Mouse (Mus musculus): ENCODE measurements at regions not wholly inside any gene's neighbourhood (a gene's known extent, or its start where the extent isn't known, plus 50 kb on each side); places are given as distances from the start of the nearest gene placed in this dataset.

DNA sequence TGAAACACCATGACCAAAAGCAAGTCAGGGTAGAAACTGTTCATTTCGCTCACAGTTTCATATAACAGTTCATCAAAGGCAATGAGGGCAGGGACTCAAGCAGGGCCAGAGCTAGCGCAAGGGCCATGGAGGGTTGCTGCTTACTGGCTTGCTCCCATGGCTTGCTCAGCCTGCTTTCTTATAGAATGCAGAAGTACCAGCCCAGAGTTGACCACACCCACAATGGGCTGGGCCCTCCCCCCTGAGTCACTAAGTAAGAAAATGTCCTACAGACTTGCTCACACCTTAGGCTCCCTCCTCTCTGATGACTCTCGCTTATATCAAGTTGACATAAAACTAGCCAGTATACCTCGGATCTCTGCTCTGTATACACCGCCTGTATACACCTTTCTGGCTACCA lies 135.5 kb upstream of the Top1 start:
- Histone ChIP-seq H3K36me3 (ENCODE audit: control insufficient read depth, insufficient read depth) (no peaks in the 10 kb centered on the region), H3K27me3 (replicated peaks; ENCODE audit: control insufficient read depth, insufficient read depth, low read length) (no peaks in the 10 kb centered on the region), H3K4me2 (replicated peaks; ENCODE audit: low read depth) (no peak overlapping the region), H3K4me3 (ENCODE audit: low read depth, low read length) (no peak overlapping the region), H3K9ac (ENCODE audit: low read depth, low read length) (no peak overlapping the region), H3K27ac (ENCODE audit: low read depth, low read length) (no peak overlapping the region), H3K4me1 (replicated peaks; ENCODE audit: control insufficient read depth, insufficient read depth, low read length) (no peaks in the 10 kb centered on the region), H3K9me3 (ENCODE audit: control insufficient read depth) (no peaks in the 10 kb centered on the region)
- ATAC-seq: no peak
- TF ChIP-seq CTCF (IDR thresholded peaks at IDR 0.05; ENCODE audit: low read depth): no peak
- WGBS: 87% methylated on average over 5 of the region's 5 CpGs

- no peak for ATAC-seq
- no peaks in the 10 kb centered on the region for H3K4me1 ChIP-seq (replicated peaks; ENCODE audit: control insufficient read depth, insufficient read depth, low read length)
- no peaks in the 10 kb centered on the region for H3K36me3 ChIP-seq (ENCODE audit: control insufficient read depth, insufficient read depth)
- H3K4me3 ChIP-seq (ENCODE audit: low read depth, low read length): no peak overlapping the region
- TF ChIP-seq CTCF (IDR thresholded peaks at IDR 0.05; ENCODE audit: low read depth): no peak
- no peak overlapping the region for H3K27ac ChIP-seq (ENCODE audit: low read depth, low read length)
- WGBS: 57% methylated on average over 14 of the region's 14 CpGs
- H3K9ac ChIP-seq (ENCODE audit: low read depth, low read length): no peak overlapping the region
- H3K9me3 ChIP-seq (ENCODE audit: control insufficient read depth): no peaks in the 10 kb centered on the region
- H3K4me2 ChIP-seq (replicated peaks; ENCODE audit: low read depth): no peak overlapping the region
- H3K27me3 ChIP-seq (replicated peaks; ENCODE audit: control insufficient read depth, insufficient read depth, low read length): no peaks in the 10 kb centered on the region
These were observed 134.9 kb upstream of the Top1 start for GRCm38 (mm10) chr2:160510635-160511421.

GRCm38 (mm10) chr2:160515621-160516020 lies 130.1 kb upstream of the Top1 start:
- ATAC-seq: no peak
- TF ChIP-seq CTCF (IDR thresholded peaks at IDR 0.05; ENCODE audit: low read depth): no peak
- H3K4me3 ChIP-seq (ENCODE audit: low read depth, low read length): no peak overlapping the region
- no peaks in the 10 kb centered on the region for H3K4me1 ChIP-seq (replicated peaks; ENCODE audit: control insufficient read depth, insufficient read depth, low read length)
- no peak overlapping the region for H3K4me2 ChIP-seq (replicated peaks; ENCODE audit: low read depth)
- H3K27me3 ChIP-seq (replicated peaks; ENCODE audit: control insufficient read depth, insufficient read depth, low read length): no peaks in the 10 kb centered on the region
- no peaks in the 10 kb centered on the region for H3K9me3 ChIP-seq (ENCODE audit: control insufficient read depth)
- H3K27ac ChIP-seq (ENCODE audit: low read depth, low read length): no peak overlapping the region
- 42% methylated on average over 6 of the region's 6 CpGs for WGBS
- H3K36me3 ChIP-seq (ENCODE audit: control insufficient read depth, insufficient read depth): no peaks in the 10 kb centered on the region
- no peak overlapping the region for H3K9ac ChIP-seq (ENCODE audit: low read depth, low read length)

DNA sequence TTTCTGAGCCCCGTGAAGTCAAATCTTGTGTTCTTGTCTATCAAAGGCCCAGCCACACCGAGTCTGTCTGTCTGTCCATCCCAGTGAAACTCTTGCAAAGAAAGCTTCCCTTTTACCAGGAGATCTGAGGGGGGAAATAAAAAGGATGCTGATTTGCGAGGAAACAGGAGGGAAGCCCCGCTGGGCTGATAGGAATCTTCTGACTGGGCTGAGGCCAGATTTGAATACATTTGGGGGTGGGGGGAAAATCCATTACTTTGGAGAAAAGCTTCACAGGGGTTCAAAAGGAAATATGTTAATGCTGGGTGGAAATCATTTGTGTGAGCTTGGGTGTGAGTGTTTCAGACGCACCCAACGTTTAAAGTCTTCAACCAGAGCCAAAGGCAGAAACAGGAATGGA lies 129.2 kb upstream of the Top1 start:
- Histone ChIP-seq H3K36me3 (ENCODE audit: control insufficient read depth, insufficient read depth) (no peaks in the 10 kb centered on the region), H3K27me3 (replicated peaks; ENCODE audit: control insufficient read depth, insufficient read depth, low read length) (no peaks in the 10 kb centered on the region), H3K4me3 (ENCODE audit: low read depth, low read length) (no peak overlapping the region), H3K4me2 (replicated peaks; ENCODE audit: low read depth) (no peak overlapping the region), H3K9me3 (ENCODE audit: control insufficient read depth) (no peaks in the 10 kb centered on the region), H3K4me1 (replicated peaks; ENCODE audit: control insufficient read depth, insufficient read depth, low read length) (no peaks in the 10 kb centered on the region), H3K9ac (ENCODE audit: low read depth, low read length) (no peak overlapping the region), H3K27ac (ENCODE audit: low read depth, low read length) (no peak overlapping the region)
- TF ChIP-seq CTCF (IDR thresholded peaks at IDR 0.05; ENCODE audit: low read depth): no peak
- WGBS: 36% methylated on average over 6 of the region's 6 CpGs
- no peak for ATAC-seq

DNA sequence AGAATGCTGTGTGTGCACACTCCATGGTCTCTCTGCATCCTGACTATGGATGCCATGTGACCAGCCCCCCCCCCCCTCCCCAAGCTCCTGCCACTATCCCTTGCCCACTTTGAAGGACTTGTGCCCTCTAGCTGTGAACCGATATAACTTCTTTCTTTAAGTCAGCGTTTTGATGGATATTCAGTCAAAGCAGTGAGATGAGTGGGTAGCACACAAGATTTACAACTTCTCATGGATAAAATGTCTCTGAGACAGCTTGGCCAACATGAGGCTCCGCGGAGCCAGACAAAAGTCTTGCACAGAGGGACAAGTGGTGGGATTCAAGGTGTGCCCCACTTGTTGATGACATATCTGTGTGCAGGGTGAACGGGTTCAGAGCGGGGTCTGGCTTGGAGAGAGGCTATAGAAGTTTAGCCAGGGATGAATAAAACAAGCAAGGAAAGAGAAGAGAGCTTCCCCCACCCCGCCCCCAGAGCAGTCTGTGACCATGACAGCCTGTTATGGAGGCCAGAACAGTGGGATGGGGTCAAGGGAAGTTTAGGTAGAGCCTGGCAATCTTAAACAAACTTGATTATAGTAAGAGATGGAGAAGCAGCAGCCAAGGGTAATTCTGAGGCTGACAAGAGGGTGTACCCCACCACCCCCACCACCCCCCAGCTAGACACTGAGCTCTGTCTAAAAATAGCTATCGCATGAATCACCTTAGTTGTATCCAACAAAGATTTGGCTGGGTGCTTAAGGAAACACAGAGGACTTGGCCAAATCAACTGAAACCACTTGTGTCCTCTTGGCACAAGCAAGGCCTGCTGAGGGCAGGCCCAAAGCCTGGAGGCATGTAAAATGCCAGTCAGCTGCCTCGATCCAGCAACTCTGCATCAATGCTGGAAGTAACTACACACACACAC lies 120.1 kb upstream of the Top1 start:
- H3K4me1 ChIP-seq (replicated peaks; ENCODE audit: control insufficient read depth, insufficient read depth, low read length): no peaks in the 10 kb centered on the region
- H3K4me3 ChIP-seq (ENCODE audit: low read depth, low read length): no peak overlapping the region
- no peaks in the 10 kb centered on the region for H3K9me3 ChIP-seq (ENCODE audit: control insufficient read depth)
- no peak overlapping the region for H3K9ac ChIP-seq (ENCODE audit: low read depth, low read length)
- H3K4me2 ChIP-seq (replicated peaks; ENCODE audit: low read depth): no peak overlapping the region
- no peaks in the 10 kb centered on the region for H3K36me3 ChIP-seq (ENCODE audit: control insufficient read depth, insufficient read depth)
- no peak overlapping the region for H3K27ac ChIP-seq (ENCODE audit: low read depth, low read length)
- ATAC-seq: no peak
- 65% methylated on average over 9 of the region's 9 CpGs for WGBS
- no peaks in the 10 kb centered on the region for H3K27me3 ChIP-seq (replicated peaks; ENCODE audit: control insufficient read depth, insufficient read depth, low read length)
- no peak; the same call in 1 of the 2 replicates for TF ChIP-seq CTCF (IDR thresholded peaks at IDR 0.05; ENCODE audit: low read depth)

DNA sequence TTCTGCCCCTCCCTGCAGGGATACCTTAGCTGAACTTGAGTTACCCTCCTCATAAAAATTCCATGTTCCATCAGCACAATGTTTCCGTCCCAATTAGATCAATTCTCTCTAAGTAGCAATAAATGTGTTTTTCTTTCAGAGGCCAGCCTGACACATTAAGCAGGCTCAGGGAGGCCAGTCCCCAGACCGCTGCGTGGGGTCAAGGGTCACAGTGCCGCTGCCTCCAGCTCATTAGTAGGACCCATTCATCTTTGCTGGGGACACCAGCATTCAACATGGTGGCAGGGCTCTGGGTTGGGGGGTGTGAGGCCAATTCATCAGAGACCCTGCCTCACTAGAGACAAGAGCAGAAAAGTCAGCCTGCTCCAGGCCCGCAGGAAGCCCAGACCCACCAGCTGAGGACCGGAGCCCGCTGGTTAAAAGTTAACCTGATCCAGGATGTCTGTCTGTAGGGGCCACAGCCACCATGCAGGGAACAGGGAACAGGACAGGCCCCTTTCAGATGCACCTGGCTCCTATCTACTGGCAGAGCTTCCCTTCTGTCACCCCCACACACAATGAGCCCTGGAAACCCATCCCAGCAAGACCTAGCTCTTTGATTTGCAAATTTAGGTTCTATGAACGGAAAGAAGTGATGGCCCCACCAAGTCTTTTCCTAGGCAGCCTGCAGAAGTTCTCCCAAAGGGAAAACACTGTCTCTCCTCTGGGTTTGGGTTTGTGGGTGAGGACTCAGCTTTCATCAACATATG lies 119.1 kb upstream of the Top1 start:
- 28% methylated on average over 8 of the region's 8 CpGs for WGBS
- Histone ChIP-seq H3K4me1 (replicated peaks; ENCODE audit: control insufficient read depth, insufficient read depth, low read length) (no peaks in the 10 kb centered on the region), H3K4me3 (ENCODE audit: low read depth, low read length) (no peak overlapping the region), H3K9ac (ENCODE audit: low read depth, low read length) (no peak overlapping the region), H3K9me3 (ENCODE audit: control insufficient read depth) (no peaks in the 10 kb centered on the region), H3K27me3 (replicated peaks; ENCODE audit: control insufficient read depth, insufficient read depth, low read length) (no peaks in the 10 kb centered on the region), H3K4me2 (replicated peaks; ENCODE audit: low read depth) (no peak overlapping the region), H3K27ac (ENCODE audit: low read depth, low read length) (no peak overlapping the region), H3K36me3 (ENCODE audit: control insufficient read depth, insufficient read depth) (no peaks in the 10 kb centered on the region)
- no peak for TF ChIP-seq CTCF (IDR thresholded peaks at IDR 0.05; ENCODE audit: low read depth)
- no peak for ATAC-seq

All from intestine, postnatal 0 days (tissue).